Mouse (Mus musculus) lung, postnatal 0 days (tissue): ENCODE measurements around the gene Gm10837.

Source experiments
- CTCF ChIP-seq: IDR thresholded peaks from 2 replicates; pipeline ENCODE4 v1.5.1; 2016; ENCODE audit warnings: antibody characterized with exemption, mild to moderate bottlenecking
- EP300 ChIP-seq: IDR thresholded peaks from 2 replicates; pipeline ENCODE4 v1.6.1; 2016; ENCODE audit warnings: antibody characterized with exemption, mild to moderate bottlenecking, control low read depth

GRCm38 (mm10) chr14:122449601-122450495, 40.5 kb upstream of the Gm10837 start:
- TF ChIP-seq CTCF (no peak), EP300 (no peak)
